Mouse (Mus musculus) myocyte (in vitro differentiated cells): ENCODE measurements at regions not wholly inside any gene's neighbourhood (a gene's known extent, or its start where the extent isn't known, plus 50 kb on each side); places are given as distances from the start of the nearest gene placed in this dataset.
A peak's percentile ranks its signal among the peaks of the same experiment; 100 is the strongest.

Experiments used
- H3K27me3 ChIP-seq: one replicate; pipeline ENCODE4 v1.6.1; 2011; ENCODE audit not compliant: control insufficient read depth, insufficient read depth, insufficient read length
- H3K36me3 ChIP-seq: one replicate; pipeline ENCODE4 v1.6.1; 2011; ENCODE audit not compliant: control insufficient read depth, insufficient read depth
- H3K4me2 ChIP-seq: one replicate; pipeline ENCODE4 v1.6.1; 2011; ENCODE audit warnings: low read depth, control low read depth
- H3K4me3 ChIP-seq: one replicate; pipeline ENCODE4 v1.5.1; 2011; ENCODE audit warnings: mild to moderate bottlenecking, control low read depth, moderate library complexity
- H3K79me2 ChIP-seq: one replicate; pipeline ENCODE4 v1.6.1; 2011; ENCODE audit not compliant: control insufficient read depth, insufficient read depth
- H3ac ChIP-seq: one replicate; pipeline ENCODE4 v1.6.1; 2011; ENCODE audit not compliant: control insufficient read depth, insufficient read length
- CEBPB ChIP-seq: IDR thresholded peaks from 2 replicates; pipeline ENCODE4 v1.6.1; 2011; ENCODE audit warnings: mild to moderate bottlenecking, moderate library complexity; ENCODE audit not compliant: poor library complexity, insufficient read depth, severe bottlenecking
- E2F4 ChIP-seq: IDR thresholded peaks from one replicate; pipeline ENCODE4 v1.6.1; 2011; ENCODE audit warnings: mild to moderate bottlenecking, control low read depth, moderate library complexity; ENCODE audit not compliant: insufficient read depth
- MAX ChIP-seq: IDR thresholded peaks from one replicate; pipeline ENCODE4 v1.6.1; 2011; ENCODE audit warnings: low read depth, mild to moderate bottlenecking, control low read depth
- MYOD1 ChIP-seq, 3 experiments: IDR thresholded peaks; one replicate each; pipeline ENCODE4 v1.6.1; 2011; ENCODE audit warnings: control low read depth in 2 of 3, low read depth in 2 of 3, mild to moderate bottlenecking in 2 of 3, moderate library complexity in 1 of 3; ENCODE audit not compliant: insufficient read length in 2 of 3, control insufficient read depth in 1 of 3
- MYOG ChIP-seq, 3 experiments: IDR thresholded peaks; one replicate each; pipeline ENCODE4 v1.6.1; 2011; ENCODE audit warnings: control low read depth in 2 of 3, low read depth in 2 of 3, mild to moderate bottlenecking in 2 of 3; ENCODE audit not compliant: insufficient read length in 2 of 3, control insufficient read depth in 1 of 3, insufficient read depth in 1 of 3
- POLR2A ChIP-seq: IDR thresholded peaks from one replicate; pipeline ENCODE4 v1.6.1; 2011; ENCODE audit warnings: low read depth, mild to moderate bottlenecking, control low read depth, moderate library complexity; ENCODE audit not compliant: insufficient read length
- POLR2AphosphoS2 ChIP-seq: IDR thresholded peaks from one replicate; pipeline ENCODE4 v1.6.1; 2011; ENCODE audit warnings: low read depth, control low read depth; ENCODE audit not compliant: insufficient read length
- REST ChIP-seq: IDR thresholded peaks from one replicate; pipeline ENCODE4 v1.6.1; 2011; ENCODE audit warnings: mild to moderate bottlenecking, control low read depth, moderate library complexity; ENCODE audit not compliant: insufficient read depth, insufficient read length
- SRF ChIP-seq: IDR thresholded peaks from one replicate; pipeline ENCODE4 v1.6.1; 2011; ENCODE audit warnings: low read depth; ENCODE audit not compliant: control insufficient read depth, insufficient read length
- TCF12 ChIP-seq: IDR thresholded peaks from one replicate; pipeline ENCODE4 v1.6.1; 2011; ENCODE audit warnings: mild to moderate bottlenecking, control low read depth; ENCODE audit not compliant: poor library complexity, insufficient read depth, severe bottlenecking
- TCF3 ChIP-seq: IDR thresholded peaks from one replicate; pipeline ENCODE4 v1.6.1; 2011; ENCODE audit warnings: low read depth, control low read depth; ENCODE audit not compliant: insufficient read length
- USF1 ChIP-seq: IDR thresholded peaks from one replicate; pipeline ENCODE4 v1.6.1; 2011; ENCODE audit warnings: low read depth, mild to moderate bottlenecking, control low read depth, moderate library complexity

GRCm38 (mm10) chr13:10947398-10947797, 586.8 kb upstream of the Chrm3 start:
- Histone ChIP-seq H3K79me2 (no peaks in the 10 kb centered on the region), H3K36me3 (no peaks in the 10 kb centered on the region), H3ac (no peak overlapping the region), H3K27me3 (no peaks in the 10 kb centered on the region), H3K4me3 (no peak overlapping the region), H3K4me2 (no peak overlapping the region)
- TF ChIP-seq REST = no peak
- no peak for TF ChIP-seq MAX
- TF ChIP-seq TCF12 = no peak
- no peak for TF ChIP-seq SRF
- no peak for TF ChIP-seq POLR2A

DNA sequence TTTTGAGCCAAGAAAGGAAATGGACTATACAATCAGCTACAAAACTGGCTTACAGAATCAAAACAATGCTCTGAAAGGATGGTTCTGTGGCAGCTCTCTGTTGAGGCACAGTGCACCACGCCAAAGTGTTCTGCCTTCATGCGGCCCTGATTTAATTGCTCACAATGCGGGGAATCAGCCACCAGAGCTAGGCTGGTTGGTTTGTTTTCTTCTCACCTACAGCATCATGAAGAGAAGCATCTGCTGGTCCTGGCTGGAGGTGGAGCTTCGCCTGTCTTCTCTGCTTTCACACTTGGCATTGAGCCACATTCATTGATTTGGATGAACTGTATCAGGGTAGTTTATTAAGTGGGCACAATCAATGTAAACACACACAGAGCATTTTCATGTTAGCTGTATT, 583.2 kb upstream of the Chrm3 start:
- no peaks in the 10 kb centered on the region for H3K27me3 ChIP-seq
- TF ChIP-seq USF1 (no peak), MYOG (IDR thresholded peaks at IDR 0.05; ENCODE audit: control insufficient read depth in 1 of 3, insufficient read depth in 1 of 3, insufficient read length in 2 of 3, low read depth in 2 of 3) (no peak), CEBPB (no peak)
- H3ac ChIP-seq = no peak overlapping the region
- H3K36me3 ChIP-seq = no peaks in the 10 kb centered on the region
- H3K4me3 ChIP-seq = no peak overlapping the region
- no peaks in the 10 kb centered on the region for H3K79me2 ChIP-seq
- no peak overlapping the region for H3K4me2 ChIP-seq

DNA sequence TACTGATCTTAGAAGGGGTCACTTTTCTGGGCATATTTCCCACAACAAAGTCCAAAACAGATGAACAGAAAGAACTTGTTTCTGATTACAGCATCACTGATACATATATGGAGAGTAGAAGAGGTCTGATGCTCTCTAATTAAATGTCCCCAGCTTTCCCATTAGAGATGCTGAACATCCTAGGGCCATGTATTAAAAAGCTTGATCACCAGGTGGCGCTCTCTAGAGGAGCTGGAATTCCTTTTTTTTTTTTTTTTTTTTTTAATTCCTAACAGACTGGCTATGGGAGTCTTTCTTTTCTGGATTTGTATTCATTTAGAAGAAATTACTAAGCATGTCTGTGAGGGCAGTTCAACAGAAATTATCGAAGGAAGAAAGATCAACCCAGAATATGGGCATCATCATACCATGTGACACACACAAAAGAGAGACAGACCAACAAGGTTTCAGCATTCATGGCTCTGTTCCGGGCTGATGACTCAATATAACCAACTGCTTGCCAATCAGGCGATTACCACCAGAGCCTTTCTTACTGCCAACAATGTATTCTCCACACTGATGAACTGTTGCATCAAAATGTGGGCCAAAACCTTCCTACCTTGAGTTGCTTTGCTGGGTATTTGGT, 581.5 kb upstream of the Chrm3 start:
- TF ChIP-seq TCF3 (no peak), USF1 (peak; percentile 6)
- H3K79me2 ChIP-seq = no peaks in the 10 kb centered on the region
- H3K36me3 ChIP-seq = no peaks in the 10 kb centered on the region
- H3K4me3 ChIP-seq = no peak overlapping the region
- H3K4me2 ChIP-seq = no peak overlapping the region
- no peaks in the 10 kb centered on the region for H3K27me3 ChIP-seq
- H3ac ChIP-seq = no peak overlapping the region

- Histone ChIP-seq H3K79me2 (no peaks in the 10 kb centered on the region), H3K27me3 (no peaks in the 10 kb centered on the region), H3K4me2 (no peak overlapping the region), H3ac (no peak overlapping the region), H3K4me3 (no peak overlapping the region), H3K36me3 (no peaks in the 10 kb centered on the region)
- TF ChIP-seq TCF12 (no peak), REST (no peak), SRF (no peak), MYOD1 (IDR thresholded peaks at IDR 0.05; ENCODE audit: control insufficient read depth in 1 of 3, insufficient read length in 2 of 3, low read depth in 2 of 3) (no peak), POLR2AphosphoS2 (no peak), MAX (no peak), CEBPB (no peak), USF1 (no peak)
Observed at GRCm38 (mm10) chr13:10938233-10938632, 577.6 kb upstream of the Chrm3 start.

- Histone ChIP-seq H3K36me3 (no peaks in the 10 kb centered on the region), H3K27me3 (no peaks in the 10 kb centered on the region), H3K4me3 (no peak overlapping the region), H3ac (no peak overlapping the region), H3K79me2 (no peaks in the 10 kb centered on the region), H3K4me2 (no peak overlapping the region)
- no peak for TF ChIP-seq TCF3
Observed at GRCm38 (mm10) chr13:10930741-10931140, 570.1 kb upstream of the Chrm3 start.

GRCm38 (mm10) chr13:10914377-10914776, 553.7 kb upstream of the Chrm3 start:
- H3K36me3 ChIP-seq = no peaks in the 10 kb centered on the region
- no peak overlapping the region for H3K4me3 ChIP-seq
- no peaks in the 10 kb centered on the region for H3K27me3 ChIP-seq
- TF ChIP-seq MAX = no peak
- TF ChIP-seq POLR2AphosphoS2 = no peak
- no peak for TF ChIP-seq USF1
- TF ChIP-seq SRF = no peak
- no peak for TF ChIP-seq E2F4
- TF ChIP-seq POLR2A = no peak
- TF ChIP-seq MYOD1 (IDR thresholded peaks at IDR 0.05; ENCODE audit: control insufficient read depth in 1 of 3, insufficient read length in 2 of 3, low read depth in 2 of 3) = no peak
- no peak for TF ChIP-seq MYOG (IDR thresholded peaks at IDR 0.05; ENCODE audit: control insufficient read depth in 1 of 3, insufficient read depth in 1 of 3, insufficient read length in 2 of 3, low read depth in 2 of 3)
- no peak for TF ChIP-seq CEBPB
- TF ChIP-seq TCF12 = no peak
- no peak for TF ChIP-seq TCF3
- no peak for TF ChIP-seq REST
- H3K79me2 ChIP-seq = no peaks in the 10 kb centered on the region
- no peak overlapping the region for H3ac ChIP-seq
- no peak overlapping the region for H3K4me2 ChIP-seq
